Mouse (Mus musculus) heart, postnatal 0 days (tissue): ENCODE measurements at regions not wholly inside any gene's neighbourhood (a gene's known extent, or its start where the extent isn't known, plus 50 kb on each side); places are given as distances from the start of the nearest gene placed in this dataset.

Experiments used
- CTCF ChIP-seq: IDR thresholded peaks from 2 replicates; pipeline ENCODE4 v1.5.1; 2016; ENCODE audit warnings: antibody characterized with exemption, control low read depth, low read depth
- EP300 ChIP-seq: IDR thresholded peaks from 2 replicates; pipeline ENCODE4 v1.6.1; 2016; ENCODE audit warnings: antibody characterized with exemption, low read depth

DNA sequence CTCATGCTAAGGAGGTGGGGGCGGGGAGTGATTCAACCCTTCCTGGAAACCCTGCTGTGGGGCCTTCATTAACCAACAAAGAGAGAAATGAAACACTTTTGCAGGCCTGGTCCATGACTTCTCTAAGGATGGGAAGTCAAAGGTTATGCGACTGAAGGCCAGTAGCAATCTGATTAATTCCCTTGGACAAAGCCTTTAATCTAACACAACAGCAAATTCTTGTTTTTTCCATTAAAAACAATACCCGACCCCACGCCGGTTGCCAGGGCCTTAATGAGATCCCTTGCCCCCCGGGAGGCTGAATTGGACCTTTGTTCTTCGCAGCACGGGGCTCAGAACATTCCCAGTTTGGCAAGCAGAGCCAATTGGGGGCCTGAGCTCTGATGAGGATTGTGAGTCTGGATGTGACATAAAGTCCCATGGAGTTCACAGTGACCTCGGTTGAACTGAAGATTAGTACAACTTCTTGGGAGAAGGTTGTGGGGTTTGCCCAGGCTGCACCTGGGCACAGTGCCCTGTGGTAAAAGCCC is 310.9 kb upstream of the Rtl1 start:
- no peak for TF ChIP-seq CTCF
- TF ChIP-seq EP300: no peak
